Mouse (Mus musculus): ENCODE measurements around the gene 4930442H23Rik.

- no peak for TF ChIP-seq CTCF (IDR thresholded peaks at IDR 0.05; ENCODE audit: extremely low read depth, insufficient read length, insufficient replicate concordance, low read depth, low read length)
- no peak for TF ChIP-seq POLR2A (IDR thresholded peaks at IDR 0.05; ENCODE audit: low read depth, low read length)
These were observed at the start of gene 4930442H23Rik for GRCm38 (mm10) chr10:81183805-81184204.
